Mouse (Mus musculus) heart, postnatal 14 days (tissue): ENCODE data around the gene Herc2. TPM values are rescaled to one million over a fixed set of nuclear protein-coding genes. Genes with fewer than 3 reads are reported as not detected.
"Not testable (repeated sequence)": the region's sequence is repeated elsewhere in the genome, so short reads cannot be mapped to it uniquely, and the experiment has no call there.

Source experiments
- DNase-seq, 2 experiments: peaks; one replicate each; pipeline ENCODE4 v3.0.0; 2021 to 2022
- intact Hi-C: fragments of 180-260 bp; cut with DNase I; formaldehyde crosslinking; loops from one replicate; pipeline ENCODE4 v1.15.1; 2025
- long read RNA-seq, 2 experiments: library from polyadenylated mRNA; stranded (forward); transcript quantifications; one replicate each; pipeline ENCODE4 v2.0.0; 2021
- total RNA-seq, 2 experiments: library from RNA; stranded (reverse); gene quantifications; 2 replicates each; pipeline ENCODE4 v1.2.3; 2021

Herc2 gene
- total RNA-seq, result 10 to 100 TPM; 48.9 to 50.3 TPM
- long read RNA-seq, experiment 1, partial matches to known transcripts, result 15 of 15 reads
- long read RNA-seq, experiment 1, other reads (novel, unspliced or antisense), result 0 of 15 reads
- long read RNA-seq, experiment 2, partial matches to known transcripts, result 13 of 16 reads
- long read RNA-seq, experiment 2, other reads (novel, unspliced or antisense), result 3 of 16 reads

DNA sequence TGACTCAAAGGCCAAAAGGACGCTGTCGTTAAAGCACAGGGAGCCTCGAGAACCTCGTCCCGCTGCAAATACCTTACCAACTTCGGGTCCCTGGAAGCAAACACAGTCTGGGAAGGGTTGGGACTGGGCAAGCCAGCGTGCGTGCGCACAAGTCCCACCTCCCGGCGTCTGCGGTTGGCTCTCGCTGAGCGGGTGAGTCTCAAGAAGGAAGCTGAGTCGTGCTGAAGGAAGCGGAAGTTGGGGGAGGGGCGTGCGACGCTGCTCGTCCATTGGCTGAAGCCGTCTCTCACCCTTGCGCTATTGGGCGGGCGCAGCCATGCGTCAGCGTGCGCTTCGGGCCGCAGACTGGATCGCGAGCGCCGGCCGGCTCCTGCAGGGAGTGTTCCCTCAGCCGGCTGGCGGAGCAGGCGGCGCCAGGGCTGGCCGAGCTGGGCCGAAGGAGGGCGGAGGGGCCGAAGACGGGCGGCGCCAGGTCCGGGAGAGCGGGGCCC, at the start of gene Herc2:
Gene Herc2, plus strand, starts transcription at position 366 of the 491 bp plus-strand sequence.
- peak; percentile 99 for DNase-seq

DNA sequence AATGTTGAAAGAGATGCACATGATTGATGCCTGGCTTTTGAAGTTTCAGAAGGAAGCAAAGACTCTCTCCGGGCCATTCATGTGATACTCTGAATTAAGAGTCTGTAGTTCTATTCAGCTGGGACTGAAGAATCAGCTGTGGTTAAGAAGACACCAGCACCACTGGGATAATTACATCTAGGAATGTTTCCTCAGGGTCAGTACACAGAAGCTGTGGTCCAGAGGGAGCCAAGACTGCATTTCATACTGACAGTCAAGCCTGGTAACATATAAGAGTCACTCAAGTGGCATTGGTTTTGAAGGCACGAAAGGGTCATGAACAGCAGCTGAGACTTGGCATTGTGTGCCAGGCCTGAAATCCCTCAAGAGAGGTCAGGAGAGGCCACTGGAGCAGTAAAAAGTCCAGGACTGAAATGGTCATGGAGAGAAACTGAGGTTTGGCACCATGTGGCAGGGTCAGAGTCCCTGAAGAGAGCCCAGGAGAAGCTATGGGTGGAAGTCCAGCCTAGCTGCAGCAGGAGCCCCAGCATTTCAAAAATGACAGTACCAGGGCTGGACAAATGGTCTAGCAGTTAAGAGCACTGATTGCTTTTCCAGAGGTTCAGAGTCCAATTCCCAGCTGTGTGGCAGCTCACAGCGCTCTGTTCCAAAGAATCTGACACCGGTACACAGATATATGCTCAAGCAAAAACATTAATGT, 39.5 kb upstream of the Herc2 start:
- intact Hi-C loops, result no loop called here
- no peak for DNase-seq

More for the DNA sequence above, at the start of gene Herc2:
- intact Hi-C loops, result loop anchor here (2.0 to 10.0 kb wide), 3 partner anchors 49 to 205 kb away; partner anchors contain the start of gene Cyfip1

DNA sequence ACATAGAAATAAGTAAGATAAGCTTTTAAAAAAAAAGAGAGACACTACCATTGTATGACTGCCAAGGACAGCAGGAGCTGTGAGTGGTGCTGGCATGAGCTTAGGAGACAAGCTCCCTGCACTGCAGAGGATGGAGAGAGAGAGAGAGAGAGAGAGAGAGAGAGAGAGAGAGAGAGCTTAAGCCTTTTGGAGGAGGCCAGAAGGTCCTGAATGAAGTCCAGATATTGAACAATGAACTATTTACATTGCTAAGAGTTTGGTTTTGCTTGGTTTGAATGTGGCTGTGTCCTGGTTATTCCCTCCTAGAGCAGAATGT, 39.0 kb upstream of the Herc2 start:
- intact Hi-C loops, result no loop called here
- DNase-seq, result no peak

DNA sequence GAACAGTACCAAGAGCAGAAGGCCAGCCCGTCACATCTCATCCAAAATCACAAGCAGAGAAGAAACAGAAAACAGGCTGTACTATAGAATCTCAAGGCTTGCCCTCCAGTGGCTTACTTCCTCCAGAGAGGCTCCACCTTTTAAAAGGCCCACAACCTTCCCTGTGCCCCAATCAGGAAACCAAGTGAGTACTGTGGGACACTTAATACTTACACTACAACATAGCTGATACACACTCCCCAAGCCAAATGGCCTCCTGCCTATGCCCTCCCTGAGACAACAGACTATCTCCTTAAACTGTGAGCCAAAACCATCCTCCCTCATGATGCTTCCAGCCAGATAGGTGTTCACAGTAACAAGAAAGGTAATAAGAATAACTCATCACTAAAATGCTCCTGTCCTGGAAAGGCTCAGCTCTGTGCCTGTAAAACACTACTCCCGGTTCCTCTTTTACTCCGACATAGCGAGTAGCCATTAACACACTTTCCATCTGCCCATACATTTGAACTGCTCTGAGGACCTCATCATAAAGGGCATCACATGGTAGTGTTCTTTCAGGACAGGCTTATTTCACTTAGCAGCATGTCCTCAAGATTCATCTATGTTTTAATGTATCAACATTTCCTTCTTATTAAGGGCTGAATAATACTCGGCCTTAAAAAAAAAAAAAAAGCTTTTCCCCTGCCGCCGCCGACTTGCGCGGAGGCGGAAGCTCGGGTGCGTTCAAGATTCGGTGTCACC, 36.6 kb upstream of the Herc2 start:
- intact Hi-C loops, result no loop called here
- no peak for DNase-seq

DNA sequence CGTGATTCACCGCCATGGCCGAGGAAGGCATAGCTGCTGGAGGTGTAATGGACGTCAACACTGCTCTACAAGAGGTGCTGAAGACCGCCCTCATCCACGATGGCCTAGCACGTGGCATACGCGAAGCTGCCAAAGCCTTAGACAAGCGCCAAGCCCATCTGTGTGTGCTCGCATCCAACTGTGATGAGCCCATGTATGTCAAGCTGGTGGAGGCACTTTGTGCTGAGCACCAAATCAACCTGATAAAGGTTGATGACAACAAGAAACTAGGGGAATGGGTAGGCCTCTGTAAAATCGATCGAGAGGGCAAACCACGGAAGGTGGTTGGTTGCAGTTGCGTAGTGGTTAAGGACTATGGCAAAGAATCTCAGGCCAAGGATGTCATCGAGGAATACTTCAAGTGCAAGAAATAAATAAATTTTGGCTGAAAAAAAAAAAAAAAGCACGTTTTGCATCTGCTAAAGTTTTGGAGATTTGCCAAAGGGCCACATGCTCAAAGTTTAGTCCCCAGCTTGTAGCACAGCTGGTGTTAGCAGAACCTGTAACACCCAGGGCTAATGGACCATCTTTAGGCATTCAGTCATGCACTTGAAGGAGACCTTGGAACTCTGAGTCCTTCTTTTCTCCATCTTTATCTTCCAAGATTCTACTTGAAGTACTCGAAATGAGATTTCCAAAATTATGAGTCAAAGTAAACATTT, 35.8 kb upstream of the Herc2 start:
- DNase-seq, result not testable (repeated sequence)

DNA sequence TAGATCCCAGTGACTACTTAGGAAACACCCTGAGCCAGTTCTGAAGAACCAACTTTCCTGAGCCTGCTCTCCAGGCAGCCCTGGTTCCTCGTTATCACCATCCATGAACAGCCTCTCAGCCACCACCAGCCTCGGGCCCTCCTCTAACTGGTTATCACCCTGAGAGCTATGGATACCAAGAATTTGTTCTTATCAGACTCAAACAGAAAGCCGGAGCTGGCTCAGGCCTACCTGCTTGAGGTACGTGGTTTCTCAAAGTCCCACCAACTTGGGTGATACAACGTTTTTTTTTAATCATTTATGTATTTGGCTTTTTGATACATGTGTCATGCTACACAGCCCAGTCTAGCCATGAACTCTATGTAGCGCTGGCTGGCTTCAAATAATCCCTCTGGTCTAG, 34.8 kb upstream of the Herc2 start:
- no peak for DNase-seq
- intact Hi-C loops, result no loop called here

More for the DNA sequence above, 35.8 kb upstream of the Herc2 start:
- intact Hi-C loops, result not testable (repeated sequence)

DNA sequence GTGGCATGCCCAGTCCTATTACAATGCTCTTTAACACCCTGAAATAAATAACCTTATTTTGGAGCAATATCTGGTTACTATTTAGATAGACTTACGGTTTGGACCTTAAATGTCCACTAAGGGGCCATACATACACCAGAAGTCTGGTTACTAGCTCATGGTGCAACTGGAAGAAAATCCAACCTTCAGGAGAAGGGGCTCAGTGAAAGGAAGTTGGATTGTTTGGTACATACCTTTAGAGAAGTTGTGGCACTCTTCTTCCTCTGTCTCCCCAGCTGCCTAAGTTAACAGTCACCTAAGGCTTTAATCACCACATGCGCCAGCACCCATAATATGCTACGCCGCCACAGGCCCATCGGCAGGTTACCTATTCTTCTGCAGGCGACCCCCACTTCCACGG, 34.2 kb upstream of the Herc2 start:
- intact Hi-C loops, result no loop called here
- DNase-seq, result no peak

DNA sequence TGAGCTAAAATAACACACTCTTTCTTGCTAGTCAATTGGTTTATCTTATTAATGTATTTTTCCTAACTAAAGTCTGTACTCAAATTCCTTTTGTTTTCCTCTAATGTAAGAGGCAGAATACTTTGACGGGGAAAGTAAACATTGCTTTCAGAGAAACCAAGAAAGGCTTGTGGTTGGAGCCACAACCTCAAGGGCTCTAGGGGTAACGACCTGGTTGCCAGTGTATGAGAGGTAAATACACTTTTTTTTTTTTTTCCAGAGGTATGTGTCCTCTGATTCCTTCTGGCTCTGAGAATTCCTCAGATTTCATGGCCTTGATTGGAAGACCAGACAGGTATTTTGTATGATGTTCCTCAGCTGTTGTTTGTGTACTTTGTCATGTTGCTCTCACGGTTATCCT, 32.2 kb upstream of the Herc2 start:
- intact Hi-C loops, result no loop called here
- no peak for DNase-seq

DNA sequence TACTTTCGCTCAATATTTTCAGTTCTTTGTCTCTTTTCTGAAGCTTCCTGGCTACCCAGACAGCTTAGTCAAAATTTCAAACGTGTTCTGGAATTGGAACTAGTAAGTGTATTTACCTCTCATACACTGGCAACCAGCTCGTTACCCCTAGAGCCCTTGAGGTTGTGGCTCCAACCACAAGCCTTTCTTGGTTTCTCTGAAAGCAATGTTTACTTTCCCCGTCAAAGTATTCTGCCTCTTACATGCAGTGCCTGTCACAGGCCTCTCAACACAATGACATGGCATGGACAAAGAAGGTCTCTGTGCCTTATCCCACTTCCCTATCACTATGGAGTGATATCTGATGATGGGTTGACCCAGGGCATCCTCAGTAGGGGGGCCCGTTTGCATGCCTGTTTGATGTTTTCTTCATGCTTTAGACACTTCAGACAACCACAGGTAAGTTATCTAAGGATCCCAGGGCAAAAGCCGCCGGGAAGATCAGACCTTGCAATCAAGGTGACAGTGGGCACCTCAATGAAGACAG, 31.5 kb upstream of the Herc2 start:
- no peak for DNase-seq
- intact Hi-C loops, result no loop called here

DNA sequence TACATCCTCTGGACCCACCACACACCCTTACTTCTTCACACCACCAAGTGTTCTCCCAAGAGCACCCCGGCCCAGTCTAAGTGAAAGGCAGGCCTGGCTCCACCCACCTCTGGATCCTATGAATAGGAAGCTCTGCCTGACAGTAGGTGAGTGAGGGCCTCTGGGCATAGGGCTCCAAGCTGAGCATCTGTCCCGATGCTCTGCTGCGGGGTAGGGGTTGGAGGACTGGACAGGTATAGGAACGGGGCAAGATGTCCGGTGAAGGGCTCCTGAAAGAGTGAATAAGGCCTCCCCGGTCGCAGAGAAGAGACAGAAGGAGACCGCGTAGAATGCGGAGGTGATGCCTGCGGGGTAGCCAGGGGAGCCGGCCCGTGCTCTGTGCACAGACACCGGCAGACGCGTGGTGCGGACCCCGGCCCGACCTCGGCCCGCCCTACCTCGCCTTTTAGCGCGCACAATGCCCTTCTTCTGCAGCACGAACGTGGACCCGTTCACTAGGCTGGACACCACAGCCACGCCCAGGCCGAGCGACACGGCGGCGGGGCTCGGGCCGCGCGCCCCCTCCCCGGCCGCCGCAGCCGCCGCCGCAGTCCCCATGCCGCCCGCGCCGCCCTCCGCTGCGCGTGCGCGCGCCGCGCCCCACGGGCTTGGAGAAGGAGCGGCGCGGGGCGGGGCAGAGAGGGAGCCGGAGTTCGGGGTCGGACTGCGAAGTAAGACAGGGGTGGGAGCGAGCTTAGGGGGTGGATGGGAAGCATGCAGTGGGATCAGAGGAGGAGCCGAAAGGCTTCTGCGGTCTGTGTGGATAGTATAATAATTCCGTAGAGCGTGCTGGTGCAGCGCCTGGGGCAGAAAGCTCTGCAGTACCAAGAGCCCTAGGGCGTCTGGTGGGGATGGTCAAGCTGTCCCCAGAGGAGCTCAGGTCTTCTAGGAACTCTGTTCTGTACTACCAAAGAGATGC, 30.7 kb upstream of the Herc2 start:
- DNase-seq, result peak; percentile 76 to 83
- intact Hi-C loops, result no loop called here

DNA sequence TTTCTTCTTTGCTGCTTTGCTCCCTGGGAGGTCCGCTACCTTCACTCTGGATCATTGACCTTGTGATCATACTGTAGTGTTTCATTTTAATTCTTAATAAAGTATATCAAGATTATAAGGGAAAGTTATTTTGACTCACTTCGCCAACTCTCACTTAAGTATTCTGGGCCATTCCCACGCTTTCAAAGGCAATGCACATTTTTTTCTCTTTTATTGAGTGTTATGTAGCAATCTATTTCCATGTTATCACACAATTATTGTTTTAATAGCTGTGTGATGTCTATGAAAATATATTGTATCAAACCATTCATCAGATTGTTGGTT, 30.1 kb upstream of the Herc2 start, which contains the start of gene Nipa1:
Gene Nipa1, minus strand, starts transcription at position 25 of the 324 bp plus-strand sequence.
- DNase-seq, result no peak
- intact Hi-C loops, result no loop called here

DNA sequence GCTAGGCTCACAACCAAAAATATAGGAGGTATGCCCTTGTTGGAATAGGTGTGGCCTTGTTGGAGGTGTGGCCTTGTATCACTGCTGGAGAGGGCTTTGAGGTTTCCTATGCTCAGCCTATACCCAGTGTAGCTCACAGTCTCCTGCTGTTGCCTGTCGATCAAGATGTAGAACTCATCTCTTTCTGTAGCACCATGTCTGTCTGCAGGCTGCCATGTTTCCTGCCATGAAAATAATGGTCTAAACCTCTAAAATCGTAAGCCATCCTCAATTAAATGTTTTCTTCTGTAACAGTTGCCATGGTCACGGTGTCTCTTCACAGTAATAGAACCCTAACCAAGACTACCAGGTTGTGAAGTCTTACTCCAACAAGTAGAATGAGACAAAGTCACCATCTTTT, 26.4 kb upstream of the Herc2 start:
- intact Hi-C loops, result no loop called here
- no peak for DNase-seq

DNA sequence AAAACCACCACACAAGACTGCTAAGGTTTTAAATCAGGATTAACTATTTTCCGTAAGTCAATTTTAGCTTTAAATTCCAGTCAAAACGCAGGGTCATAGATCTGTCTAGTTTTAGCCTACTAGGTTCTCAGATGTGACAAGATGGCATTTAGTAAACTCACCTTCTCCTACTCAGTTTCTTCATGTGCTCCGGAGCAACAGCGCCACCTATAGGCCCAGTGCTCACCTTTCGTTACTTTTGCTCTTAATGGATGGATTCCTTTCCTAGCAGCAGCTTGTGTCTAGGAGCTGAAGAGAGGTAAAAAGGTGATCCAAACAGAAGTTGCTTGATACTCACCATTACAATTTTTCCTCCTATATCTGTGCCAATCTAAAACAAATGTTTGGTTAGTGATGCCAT, 7.6 kb upstream of the Herc2 start:
- DNase-seq, result peak; percentile 71 to 77
- intact Hi-C loops, result loop anchor here (1.0 to 10.0 kb wide), 2 partner anchors 56 to 198 kb away; partner anchors contain the start of gene Cyfip1

DNA sequence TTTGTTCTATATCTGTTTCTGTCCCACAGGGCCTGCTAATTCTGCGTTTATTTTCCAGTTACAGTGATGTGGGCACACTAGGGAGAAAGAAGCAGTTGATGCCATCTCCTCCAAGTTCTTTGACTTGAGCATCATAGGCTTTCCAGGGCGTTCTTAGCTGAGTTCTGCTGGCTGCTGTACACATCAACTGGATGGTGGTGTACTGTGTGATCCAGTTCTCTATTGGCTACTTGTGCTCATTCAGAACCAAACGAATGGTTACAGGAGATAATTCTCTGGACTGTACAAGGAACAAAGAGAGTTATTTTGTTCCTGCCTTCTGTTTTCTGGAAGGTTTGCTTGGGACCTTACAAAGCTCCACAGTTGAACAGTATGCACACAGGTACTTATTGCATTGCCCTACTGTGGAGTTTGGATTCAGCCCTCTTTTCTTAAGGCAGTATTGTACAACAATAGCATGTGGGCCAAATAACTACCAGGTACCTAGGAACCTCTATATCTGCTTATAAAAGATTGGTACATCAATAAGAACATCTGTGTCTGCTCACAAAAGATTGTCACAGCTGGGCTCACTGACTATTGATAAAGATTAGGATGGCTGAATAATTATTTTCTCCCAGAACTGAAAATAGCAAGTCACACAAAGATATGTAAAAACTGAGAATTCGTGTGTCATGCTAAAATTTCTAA, 6.3 kb upstream of the Herc2 start:
- intact Hi-C loops, result loop anchor here (10.0 kb wide), 1 partner anchor 199 kb away; the partner anchor contains the start of gene Cyfip1
- DNase-seq, result no peak

DNA sequence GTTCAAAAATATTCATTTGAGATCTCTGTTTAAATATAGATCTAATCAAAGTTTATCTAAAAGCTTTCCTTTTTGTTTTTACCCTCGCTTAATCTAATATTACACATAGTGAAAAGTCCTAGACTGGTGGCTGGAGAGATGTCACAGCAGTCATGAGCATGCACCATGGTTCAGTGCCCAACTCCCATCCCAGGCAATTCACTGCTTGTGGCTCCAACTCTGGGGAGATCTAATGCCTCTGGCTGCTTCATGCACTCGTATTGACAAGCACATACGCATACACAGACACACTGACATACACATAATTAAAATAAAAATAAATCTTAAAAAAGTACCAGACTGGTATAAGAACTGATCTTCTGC, 5.7 kb upstream of the Herc2 start:
- no peak for DNase-seq
- intact Hi-C loops, result loop anchor here (10.0 kb wide), 1 partner anchor 199 kb away; the partner anchor contains the start of gene Cyfip1

DNA sequence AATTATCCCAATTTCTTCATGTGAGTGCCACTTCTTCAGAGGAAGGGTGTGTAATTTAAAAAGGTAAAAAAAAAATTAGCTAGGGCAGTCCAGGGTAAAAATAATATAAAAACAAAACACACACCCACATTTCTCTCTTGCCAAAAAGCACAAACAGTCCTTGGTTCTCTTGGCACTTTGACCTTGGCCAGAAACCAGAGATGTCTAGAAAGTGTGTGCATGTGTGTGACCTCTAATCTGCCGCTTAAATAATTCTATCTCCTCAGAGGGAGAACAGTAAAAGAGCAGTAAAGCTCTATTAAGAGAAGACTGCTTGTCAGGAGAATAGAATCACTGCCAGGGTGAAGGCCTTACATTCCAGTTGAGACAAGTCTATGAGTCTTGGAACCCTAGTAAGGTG, 2.8 kb upstream of the Herc2 start:
- intact Hi-C loops, result loop anchor here (5.0 to 10.0 kb wide), 2 partner anchors 80 to 202 kb away; partner anchors contain the start of gene Cyfip1

DNA sequence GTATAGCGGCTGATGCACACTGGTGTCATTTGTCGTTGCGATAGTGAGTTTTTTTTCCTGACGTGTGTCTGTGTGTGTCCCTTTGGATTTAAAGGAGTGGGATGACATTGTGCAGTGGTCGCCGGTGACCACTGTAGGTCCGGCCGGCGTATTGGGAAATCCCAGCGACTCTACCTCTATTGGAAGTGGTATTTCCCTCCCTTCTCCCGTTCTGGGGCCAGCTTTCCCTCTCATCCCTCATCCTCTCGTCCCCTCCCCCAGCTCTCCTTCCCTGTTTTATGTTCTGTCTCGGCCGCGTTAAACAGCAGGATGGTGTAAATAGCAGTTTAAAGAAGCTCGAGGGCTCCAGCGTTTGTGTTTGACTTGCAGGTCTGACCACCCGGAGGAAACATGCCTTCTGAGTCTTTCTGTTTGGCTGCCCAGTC, 503 bp downstream of the Herc2 start:
- DNase-seq, result peak; percentile 13 to 24
- intact Hi-C loops, result loop anchor here (2.0 kb wide), 1 partner anchor 48 kb away; no protein-coding TSS in a partner anchor

More for the DNA sequence above, 2.8 kb upstream of the Herc2 start:
- DNase-seq, result no peak

DNA sequence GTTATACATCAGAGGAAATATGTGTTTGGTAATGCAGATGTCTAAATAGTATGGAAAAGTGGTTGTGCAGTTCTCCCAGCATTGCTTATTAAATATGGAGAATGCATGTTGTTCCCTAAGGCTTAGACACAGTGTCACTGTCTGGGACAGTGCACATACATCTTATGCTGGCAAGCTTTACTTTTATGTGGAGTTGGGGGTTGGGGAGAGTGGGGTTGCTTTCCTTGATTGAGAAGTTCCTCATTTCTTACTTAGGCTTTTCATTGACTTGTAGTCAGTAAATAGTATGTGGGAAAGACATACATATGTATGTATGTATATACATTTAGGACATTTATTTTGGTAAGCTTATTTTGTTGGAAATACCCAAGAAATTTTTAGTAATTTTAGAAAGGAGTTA, 3.0 kb downstream of the Herc2 start:
- intact Hi-C loops, result no loop called here
- DNase-seq, result no peak

DNA sequence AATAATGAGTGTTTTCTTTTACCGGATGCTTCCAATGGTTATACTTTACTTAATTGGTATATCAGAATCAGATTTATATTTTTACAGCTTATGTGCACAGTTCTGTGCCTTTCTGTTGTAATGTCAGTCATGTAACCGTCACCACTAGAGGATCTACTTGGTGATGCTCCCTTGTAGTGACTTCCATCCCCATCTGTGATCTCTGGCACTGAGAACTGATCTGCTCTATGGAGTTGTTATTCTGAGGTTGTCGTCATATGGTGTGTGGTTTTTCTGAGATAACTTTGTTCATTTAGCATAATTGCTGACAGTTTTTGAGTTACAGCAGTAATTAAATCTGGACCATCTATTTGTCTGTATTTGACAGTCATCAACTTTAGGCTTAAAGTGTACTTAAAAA, 5.3 kb downstream of the Herc2 start:
- no peak for DNase-seq
- intact Hi-C loops, result no loop called here
